Mouse (Mus musculus): ENCODE results near the gene Aimp1. TPM values are rescaled to one million over a fixed set of nuclear protein-coding genes. Genes with fewer than 3 reads are reported as not detected.

The Aimp1 gene
- polyA plus RNA-seq, 1 experiment from 2014 or later = 71.4 TPM

DNA sequence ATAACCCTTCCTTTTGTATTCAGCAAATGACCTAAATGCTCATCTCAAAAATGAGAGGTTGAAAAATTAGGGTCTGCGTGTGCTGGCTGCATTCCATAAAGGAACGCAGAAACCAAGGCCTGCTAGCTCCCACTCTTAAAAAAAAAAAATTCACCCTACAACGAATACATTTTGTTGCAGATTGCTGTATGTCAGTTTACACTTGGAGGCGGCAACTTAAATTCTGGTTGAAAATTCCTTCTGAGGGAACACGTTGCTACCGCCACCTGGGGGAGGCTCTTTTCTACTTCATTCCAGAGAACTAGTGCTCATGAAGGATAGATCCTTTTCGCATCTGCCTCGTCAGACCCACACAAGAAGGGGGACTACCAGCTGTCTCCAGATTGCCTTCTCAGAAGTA, 55.4 kb downstream of the Aimp1 start:
- no peaks in the 10 kb centered on the region for H3K4me1 ChIP-seq (replicated peaks; ENCODE audit: control insufficient read depth, insufficient read depth, low read length)
- H3K9me3 ChIP-seq (ENCODE audit: control insufficient read depth, low read length) = no peaks in the 10 kb centered on the region
- DNase-seq (ENCODE audit: low spot score) = no peak
- no peak for ATAC-seq (ENCODE audit: low FRiP score)
- H3K27ac ChIP-seq = no peak overlapping the region
- no peak overlapping the region for H3K4me3 ChIP-seq (replicated peaks; ENCODE audit: low read length)
- H3K4me2 ChIP-seq (replicated peaks) = no peak overlapping the region
- H3K27me3 ChIP-seq (ENCODE audit: control insufficient read depth, insufficient read depth, low read length) = no peaks in the 10 kb centered on the region
- no peaks in the 10 kb centered on the region for H3K36me3 ChIP-seq (replicated peaks; ENCODE audit: control insufficient read depth, insufficient read depth)
- H3K9ac ChIP-seq = no peak overlapping the region
- 52% methylated on average over 8 of the region's 8 CpGs for WGBS

Other genes starting within 250 kb of the Aimp1 start
- gene Gimd1, start 54.5 kb downstream of the Aimp1 start, polyA plus RNA-seq (2014; fragmentation: Nextera tagmentation; extraction: Ambion mirVana) = not detected in 2 replicates
- gene Tbck, start 226 bp downstream of the Aimp1 start, polyA plus RNA-seq (2014; fragmentation: Nextera tagmentation; extraction: Ambion mirVana) = 27.8 and 30.8 TPM in 2 replicates